Mouse (Mus musculus) heart, adult 8-10 months (tissue): ENCODE measurements at regions not wholly inside any gene's neighbourhood (a gene's known extent, or its start where the extent isn't known, plus 50 kb on each side); places are given as distances from the start of the nearest gene placed in this dataset.
"Not testable (repeated sequence)": the region's sequence is repeated elsewhere in the genome, so short reads cannot be mapped to it uniquely, and the experiment has no call there.

Experiments used
- DNase-seq: peaks from one replicate; pipeline ENCODE4 v3.0.0; 2022; ENCODE audit warnings: low spot score

DNA sequence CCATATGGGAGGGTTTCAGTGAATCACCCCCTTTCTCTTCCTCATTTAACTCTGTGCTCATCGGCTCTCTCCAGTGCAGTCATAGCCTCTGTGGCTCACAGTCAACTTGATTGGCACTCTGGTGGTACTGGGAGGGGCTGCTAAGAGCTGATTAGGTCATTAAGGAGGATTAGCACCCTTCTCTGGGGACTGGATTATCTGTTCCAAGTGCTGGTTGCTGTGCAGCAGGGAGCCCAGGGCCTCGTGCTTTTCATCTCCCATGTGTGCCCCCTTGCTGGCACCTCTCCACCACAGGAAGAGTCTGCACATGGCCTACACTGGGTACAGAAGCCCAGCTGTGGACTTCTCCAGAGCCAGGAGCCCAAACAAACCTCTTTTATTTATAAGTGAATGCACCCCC, 316.8 kb upstream of the Irx1 start:
- DNase-seq: no peak

GRCm38 (mm10) chr13:72280871-72281270, 317.3 kb upstream of the Irx1 start:
- no peak for DNase-seq

DNA sequence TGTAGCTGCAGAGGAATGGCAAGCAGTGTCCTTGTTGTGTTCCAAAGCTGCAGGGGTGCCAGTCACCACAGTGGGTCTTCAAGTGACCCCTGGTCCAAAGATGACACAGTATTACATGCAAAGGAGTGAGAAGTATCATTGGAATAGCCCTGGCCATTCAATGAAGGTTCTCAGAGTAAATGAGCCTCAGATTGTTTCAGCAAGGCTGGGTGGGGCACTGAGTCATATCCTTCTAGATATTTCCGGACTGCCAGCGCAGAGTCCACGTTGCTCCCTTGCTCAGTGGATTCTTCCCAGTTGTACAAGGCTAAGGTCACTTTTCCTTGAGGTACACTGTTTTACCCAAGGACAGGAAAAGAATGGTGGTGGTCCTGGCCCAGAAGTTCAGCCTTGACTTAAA, 319.2 kb upstream of the Irx1 start:
- no peak for DNase-seq

GRCm38 (mm10) chr13:72283701-72284100, 320.2 kb upstream of the Irx1 start:
- DNase-seq: no peak

- no peak for DNase-seq
These were observed 322.8 kb upstream of the Irx1 start for GRCm38 (mm10) chr13:72286301-72286700.

DNA sequence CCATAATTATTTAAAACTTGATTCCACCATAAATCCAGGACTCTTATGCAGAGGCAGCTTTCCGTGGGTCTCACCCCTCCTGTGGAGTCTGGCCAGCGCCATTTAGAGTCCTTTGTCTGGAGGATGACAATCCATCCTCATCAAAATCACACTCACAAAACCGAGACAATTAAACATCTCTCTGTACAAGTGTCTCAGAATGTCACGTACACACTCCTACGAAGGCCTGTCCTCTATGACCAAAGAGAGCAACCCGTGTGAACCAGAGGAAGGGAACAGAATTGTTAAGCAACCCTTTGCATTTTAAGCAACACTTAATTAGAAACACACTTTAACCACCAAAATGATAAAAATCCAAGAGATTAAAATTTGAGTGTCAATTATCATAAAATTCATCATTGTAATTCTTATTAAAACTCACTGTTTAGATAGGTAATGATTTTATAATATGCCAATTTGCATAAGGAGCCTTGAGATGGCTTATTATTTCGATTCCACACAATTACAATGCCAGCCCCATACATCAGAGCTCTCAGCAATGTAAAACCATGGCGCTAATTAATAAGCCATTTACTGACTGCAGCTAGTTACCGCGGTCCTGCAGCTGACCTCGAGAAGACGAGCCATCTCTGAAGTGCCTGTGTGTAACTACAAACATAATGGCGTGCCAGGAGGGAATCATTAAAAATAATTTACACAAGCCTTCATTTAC, 325.0 kb upstream of the Irx1 start:
- no peak for DNase-seq

DNA sequence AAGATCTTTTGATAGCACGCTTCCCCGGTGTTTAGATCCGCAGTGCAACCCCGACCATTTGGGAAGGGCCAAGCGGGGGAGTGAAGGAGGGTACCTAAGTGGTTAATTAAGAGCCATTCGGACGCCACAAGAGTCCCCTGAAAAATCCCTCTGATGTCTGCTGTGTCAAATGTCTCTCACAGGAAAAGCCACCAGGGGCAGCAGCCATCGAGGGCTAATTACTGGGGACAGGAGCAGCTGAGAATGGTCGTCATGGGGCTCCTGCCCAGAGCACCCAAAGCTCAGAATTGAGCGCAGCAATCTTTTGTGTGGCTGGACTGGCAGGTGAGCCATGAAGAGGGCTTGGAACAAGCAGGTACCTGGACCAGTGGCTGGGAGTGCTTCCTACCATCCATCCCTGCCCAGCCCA, 325.6 kb upstream of the Irx1 start:
- no peak for DNase-seq

DNA sequence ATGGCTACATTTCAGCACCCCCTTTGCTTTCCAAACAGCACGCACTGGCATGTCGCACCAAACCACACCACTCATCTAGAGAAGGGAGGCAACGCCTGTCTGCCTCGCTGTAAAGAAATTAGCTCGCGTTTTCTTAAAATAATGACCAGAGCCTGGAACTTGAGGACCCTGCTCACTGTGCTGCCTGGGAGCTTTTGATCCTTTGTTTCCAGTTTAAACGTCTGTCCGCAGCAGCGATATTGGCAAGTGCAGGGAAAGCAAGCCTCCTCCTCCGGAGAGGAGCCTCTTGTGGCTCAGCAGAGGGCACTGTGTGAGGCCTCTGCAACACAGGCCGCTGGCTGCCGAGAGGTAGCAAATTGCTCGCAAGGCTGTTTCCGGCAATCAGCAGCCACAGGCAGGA, 328.8 kb upstream of the Irx1 start:
- no peak for DNase-seq

DNA sequence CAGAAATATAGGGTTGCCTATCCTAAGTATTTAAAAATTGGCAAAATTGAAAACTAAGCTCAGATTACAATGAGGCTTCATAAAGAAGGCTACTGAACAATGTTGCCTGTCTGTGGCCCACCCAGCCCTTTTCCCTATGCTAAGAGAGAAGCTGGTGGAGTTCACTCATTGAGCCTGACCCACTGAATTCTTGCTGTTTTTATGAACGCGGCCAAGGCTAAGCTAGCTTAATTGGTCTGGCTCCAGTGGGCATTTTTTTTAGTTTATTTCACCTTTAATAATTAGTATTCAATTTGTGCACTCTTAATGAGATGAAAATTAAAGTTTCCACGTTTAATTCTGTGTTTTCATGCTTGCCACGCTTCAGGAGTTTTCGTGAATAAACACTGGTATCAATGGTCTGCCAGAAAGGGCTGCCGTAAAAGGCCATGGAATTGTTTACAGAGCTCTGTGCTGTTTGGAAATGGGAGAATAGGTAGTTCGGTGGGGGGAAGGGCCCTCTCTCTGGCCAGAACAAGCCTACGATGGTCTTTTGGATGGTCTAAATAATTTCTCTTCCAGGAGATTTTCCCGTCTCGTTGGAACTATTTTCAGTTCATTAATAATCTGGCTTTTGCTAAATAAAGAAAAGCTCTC, 329.7 kb upstream of the Irx1 start:
- DNase-seq: no peak

DNA sequence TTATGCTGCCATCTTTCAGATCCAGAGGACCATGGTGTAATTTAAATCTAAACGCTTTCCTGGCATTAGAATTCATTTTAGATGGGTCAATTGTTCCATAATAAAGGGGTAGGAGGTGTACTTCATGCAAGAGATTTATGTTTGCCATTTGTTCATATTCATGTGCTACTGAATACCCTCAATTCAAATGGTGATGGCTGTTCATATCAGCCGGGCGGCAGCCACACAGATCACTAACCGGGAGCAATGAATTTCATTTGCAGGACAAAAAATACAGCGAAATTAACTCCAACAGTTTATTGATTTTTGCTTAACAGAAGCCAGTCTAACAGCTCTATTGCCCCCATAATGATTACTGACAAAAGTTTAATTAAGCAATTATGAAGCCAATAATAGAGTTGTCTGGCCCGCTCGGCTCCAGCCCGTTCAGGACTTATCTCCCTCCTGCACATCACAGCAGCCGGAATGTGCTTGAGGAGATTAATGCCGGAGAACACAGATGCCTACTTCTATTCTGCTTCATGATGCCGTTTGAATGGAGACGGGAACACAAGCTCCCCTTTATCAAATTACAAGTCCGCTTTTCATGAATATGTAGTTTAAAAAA, 330.3 kb upstream of the Irx2 start:
- DNase-seq: no peak

DNA sequence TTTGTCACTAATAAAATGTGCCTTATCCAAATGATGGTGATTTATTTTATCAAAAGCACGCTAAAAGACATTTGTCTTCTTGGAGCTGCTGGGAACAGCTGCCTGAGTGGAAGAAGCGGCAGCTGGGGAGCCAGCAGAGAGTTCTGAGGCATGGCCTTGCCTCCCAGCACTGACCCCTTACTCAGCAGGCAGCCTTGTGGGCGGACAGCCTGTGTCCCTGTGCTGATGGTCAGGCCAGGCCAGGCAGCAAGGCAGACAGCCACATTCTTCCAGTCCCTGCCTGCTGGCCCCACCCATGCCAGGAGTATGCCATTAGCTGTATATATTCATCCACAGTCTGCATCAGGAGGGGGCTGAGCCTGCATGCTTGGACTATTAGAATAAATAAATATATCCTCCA, 329.0 kb upstream of the Irx2 start:
- no peak for DNase-seq

- no peak for DNase-seq
These were observed 327.5 kb upstream of the Irx2 start for GRCm38 (mm10) chr13:72301114-72301513.

DNA sequence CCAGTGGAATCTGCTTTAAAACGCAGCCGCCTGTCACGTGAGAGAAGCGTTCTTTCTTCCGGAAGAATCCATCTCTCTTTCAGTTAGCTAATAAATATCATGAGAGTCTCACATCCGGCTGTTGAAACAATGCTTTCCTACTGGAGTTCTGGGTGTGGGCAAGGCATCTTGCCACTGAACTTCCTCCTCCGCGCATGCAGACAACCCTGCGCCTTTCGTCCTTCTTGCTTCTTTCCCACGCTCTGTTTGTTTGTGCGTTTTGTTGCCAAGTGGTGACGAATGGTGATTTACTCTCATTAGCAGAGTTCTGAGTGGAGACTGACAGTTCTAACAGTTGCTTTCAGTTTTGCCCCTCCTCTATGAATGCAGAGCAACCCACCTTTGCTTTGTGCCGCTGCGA, 326.8 kb upstream of the Irx2 start:
- no peak for DNase-seq

DNA sequence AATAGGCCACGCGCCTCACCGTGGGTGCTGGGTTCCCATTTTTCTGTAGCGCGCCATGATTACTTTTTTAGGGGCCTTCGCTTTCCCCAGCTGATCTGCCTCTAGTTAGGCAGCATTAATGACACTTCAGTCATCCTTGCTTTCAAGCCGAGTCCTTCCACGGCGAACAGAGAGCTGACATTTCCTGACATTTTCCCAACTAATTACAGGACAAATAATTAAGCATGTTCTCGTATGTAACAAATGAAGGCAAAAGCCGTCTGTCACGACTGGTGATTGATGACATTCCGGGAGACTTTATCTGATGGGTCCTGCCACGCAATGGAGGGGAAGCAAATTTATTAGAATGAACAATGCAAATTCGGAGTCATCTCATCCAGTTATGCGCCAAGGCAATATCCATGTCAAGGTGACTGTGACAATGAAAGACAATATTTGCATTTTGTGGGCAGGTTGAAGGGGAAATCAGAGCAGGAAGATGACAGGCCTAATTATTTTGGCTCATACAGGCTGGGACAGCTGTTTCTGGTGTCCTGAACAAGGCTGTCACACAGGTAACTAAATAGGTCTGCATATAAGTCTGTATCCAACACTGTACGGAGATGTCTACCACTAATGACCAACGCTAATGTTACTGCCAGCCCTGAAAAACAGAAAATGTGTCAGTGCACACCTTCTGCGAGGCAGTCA, 326.0 kb upstream of the Irx2 start:
- no peak for DNase-seq

- DNase-seq: no peak
These were observed 325.4 kb upstream of the Irx2 start for GRCm38 (mm10) chr13:72303126-72303760.

GRCm38 (mm10) chr13:72324041-72324690, 304.5 kb upstream of the Irx2 start:
- no peak for DNase-seq

DNA sequence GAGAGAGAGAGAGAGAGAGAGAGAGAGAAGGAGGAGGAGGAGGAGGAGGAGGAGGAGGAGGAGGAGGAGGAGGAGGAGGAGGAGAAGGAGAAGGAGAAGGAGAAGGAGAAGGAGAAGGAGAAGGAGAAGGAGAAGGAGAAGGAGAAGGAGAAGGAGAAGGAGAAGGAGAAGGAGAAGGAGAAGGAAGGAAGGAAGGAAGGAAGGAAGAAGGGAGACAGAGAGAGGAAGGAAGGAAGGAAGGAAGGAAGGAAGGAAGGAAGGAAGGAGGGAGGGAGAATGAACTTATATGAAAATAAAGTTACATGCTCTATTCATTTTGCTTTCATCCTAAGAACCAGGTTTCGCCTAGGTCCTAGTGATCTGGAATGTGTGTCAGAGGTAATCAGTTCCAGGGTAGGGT, 302.4 kb upstream of the Irx2 start:
- DNase-seq: not testable (repeated sequence)

DNA sequence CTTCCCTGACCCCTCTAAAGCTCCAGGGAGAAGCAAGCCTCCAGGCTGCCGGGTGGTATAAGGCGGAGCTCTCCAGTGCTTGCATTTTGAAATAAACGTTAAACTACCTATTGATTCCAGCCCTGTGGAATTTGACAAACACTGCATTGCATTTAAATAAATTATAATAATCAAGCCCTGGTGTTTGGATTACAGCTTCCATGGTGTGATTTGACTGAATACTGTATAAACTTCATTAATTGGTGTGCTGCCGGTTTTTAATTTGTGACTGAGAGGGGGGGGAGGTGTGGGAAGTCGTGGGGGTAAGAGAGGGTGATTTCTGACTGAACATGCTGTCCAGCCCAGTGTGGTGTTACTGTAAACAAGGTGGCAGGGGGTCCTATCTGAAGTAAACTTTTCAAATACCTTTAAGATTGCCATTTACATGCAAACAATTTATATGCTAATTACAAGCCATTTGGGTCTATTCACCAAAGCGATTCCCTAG, 282.9 kb upstream of the Irx2 start:
- DNase-seq: no peak

GRCm38 (mm10) chr13:72346207-72346943, 282.2 kb upstream of the Irx2 start:
- DNase-seq: no peak

DNA sequence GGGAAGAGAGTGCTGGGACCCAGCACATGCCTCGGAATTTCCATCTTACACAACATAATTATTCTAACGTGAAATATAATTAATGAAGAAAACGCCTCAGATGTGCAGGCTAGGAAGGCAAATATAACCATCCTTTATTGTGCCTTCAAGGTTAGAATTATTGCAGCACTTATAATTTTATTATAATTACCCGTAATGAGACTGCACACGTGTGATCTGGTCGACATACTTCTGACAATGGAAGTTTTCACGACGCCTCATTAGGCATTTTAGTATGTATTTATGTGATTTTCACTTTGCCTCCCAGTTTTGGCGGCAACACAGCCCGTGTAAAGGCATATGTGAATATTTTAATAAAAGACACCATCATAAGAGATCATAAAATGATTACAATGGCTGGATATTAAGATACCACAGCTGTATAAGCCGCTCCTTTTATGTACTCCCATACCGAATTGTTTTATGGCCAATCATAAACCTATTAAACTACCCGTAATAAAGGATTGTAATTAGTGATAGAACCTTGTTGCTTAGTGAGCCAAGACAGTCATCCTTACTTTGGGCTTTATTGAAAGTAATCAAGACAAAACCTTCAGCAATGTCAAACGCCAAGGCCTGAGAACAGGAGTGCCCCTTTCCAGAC, 281.6 kb upstream of the Irx2 start:
- DNase-seq: no peak
